Mouse (Mus musculus) liver, embryonic 14.5 days (tissue): ENCODE measurements around the gene Foxf2. TPM values are rescaled to one million over a fixed set of nuclear protein-coding genes. Genes with fewer than 3 reads are reported as not detected.

Experiments used
- ATAC-seq: fragments of 200-750 bp; cut with Nextera tagmentation; 2 replicates; pipeline ENCODE4 v1.8.0; 2017; ENCODE audit warnings: moderate number of reproducible peaks, mild to moderate bottlenecking, moderate library complexity; ENCODE audit not compliant: insufficient read depth
- DNase-seq, 3 experiments: peaks; one replicate each; pipeline ENCODE4 v3.0.0-alpha.2; 2012 to 2013; ENCODE audit warnings: low read depth in 3 of 3, low spot score in 3 of 3
- H3K27ac ChIP-seq: fragments of 300-500 bp; sonication (generic); 2 replicates; pipeline ENCODE4 v1.5.1; 2014; ENCODE audit warnings: moderate library complexity, mild to moderate bottlenecking, control low read depth, inconsistent platforms
- H3K27me3 ChIP-seq: fragments of 300-500 bp; sonication (generic); 2 replicates; pipeline ENCODE4 v1.6.1; 2014; ENCODE audit warnings: mild to moderate bottlenecking, low read length, moderate library complexity; ENCODE audit not compliant: control insufficient read depth, insufficient read depth
- H3K36me3 ChIP-seq: fragments of 300-500 bp; sonication (generic); replicated peaks from 2 replicates; pipeline ENCODE4 v1.6.1; 2014; ENCODE audit warnings: low read depth; ENCODE audit not compliant: control insufficient read depth, insufficient read depth
- H3K4me1 ChIP-seq, 2 experiments: fragments of 200-500 bp in 1 of 2; fragments of 300-500 bp in 1 of 2; sonication (generic) in 1 of 2; replicated peaks; 2 replicates each; pipeline ENCODE4 v1.6.1; 2012 to 2014; ENCODE audit warnings: antibody characterized with exemption in 1 of 2, inconsistent platforms in 1 of 2, low read length in 1 of 2; ENCODE audit not compliant: control insufficient read depth in 2 of 2, insufficient read depth in 2 of 2
- H3K4me2 ChIP-seq: fragments of 300-500 bp; sonication (generic); 2 replicates; pipeline ENCODE4 v1.6.1; 2014; ENCODE audit warnings: low read depth, mild to moderate bottlenecking, control low read depth, moderate library complexity
- H3K4me3 ChIP-seq, 2 experiments: fragments of 200-500 bp in 1 of 2; fragments of 300-500 bp in 1 of 2; sonication (generic) in 1 of 2; 2 replicates each; pipeline ENCODE4 v1.5.1; 2012 to 2014; ENCODE audit warnings: low read depth in 2 of 2, low read length in 2 of 2, mild to moderate bottlenecking in 2 of 2, control low read depth in 1 of 2, inconsistent platforms in 1 of 2, moderate library complexity in 1 of 2; ENCODE audit not compliant: insufficient read depth in 1 of 2
- H3K9ac ChIP-seq: fragments of 300-500 bp; sonication (generic); replicated peaks from 2 replicates; pipeline ENCODE4 v1.6.1; 2014; ENCODE audit warnings: mild to moderate bottlenecking, control low read depth, moderate library complexity
- H3K9me3 ChIP-seq: fragments of 300-500 bp; sonication (generic); 2 replicates; pipeline ENCODE4 v1.6.1; 2016; ENCODE audit warnings: low read length, mixed read lengths; ENCODE audit not compliant: control insufficient read depth
- CTCF ChIP-seq: IDR thresholded peaks from 2 replicates; pipeline ENCODE4 v1.5.1; 2016; ENCODE audit warnings: antibody characterized with exemption, low read depth, control low read depth
- EP300 ChIP-seq: IDR thresholded peaks from 2 replicates; pipeline ENCODE4 v1.6.1; 2016; ENCODE audit warnings: antibody characterized with exemption, low read depth
- WGBS: fragments of 180-500 bp; shearing (Covaris S2); extraction: QIAGEN DNeasy Blood & Tissue Kit; methylation state at CpG from one replicate; pipeline ENCODE4 v1.1.7; 2014; ENCODE audit not compliant: insufficient replicate concordance; 5-methylcytosine and 5-hydroxymethylcytosine counted together
- microRNA-seq: library from miRNA; unstranded; fragments of <30 nt; microRNA quantifications from one replicate; pipeline ENCODE4, GENCODE M21; 2016
- polyA plus RNA-seq, 2 experiments: library from polyadenylated mRNA; depleted of rRNA in 1 of 2; stranded (reverse) in 1 of 2; unstranded in 1 of 2; fragments of >200 nt; fragmentation: Nextera tagmentation in 1 of 2; extraction: Ambion mirVana in 1 of 2; gene quantifications; 2 replicates each; pipeline versions ENCODE4 v1.2.1 to v1.2.3; 2012 to 2014

Foxf2 gene
- polyA plus RNA-seq, 2 experiments, result 0.09 TPM; not detected in 1

DNA sequence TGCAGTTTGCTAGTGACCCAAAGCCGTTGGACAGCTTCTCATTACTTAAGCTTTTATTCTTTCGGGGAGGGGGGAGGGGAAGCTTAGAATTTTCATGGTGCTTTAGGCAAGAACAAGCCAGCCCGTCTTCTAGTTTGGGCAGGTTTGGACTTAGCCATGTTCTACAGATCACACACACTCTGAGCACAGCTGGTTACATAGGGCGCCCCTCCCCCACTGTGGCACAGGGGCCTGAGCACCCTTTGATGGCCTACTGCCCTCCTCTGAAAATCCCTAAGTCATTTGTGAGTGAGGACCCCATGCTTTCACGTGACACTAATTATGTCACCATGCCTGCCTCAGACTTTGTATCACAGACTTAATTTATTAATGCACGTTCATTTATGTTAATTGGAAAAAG is 35.6 kb downstream of the Foxf2 start:
- H3K9me3 ChIP-seq, result no peaks in the 10 kb centered on the region
- 49% methylated on average over 6 of the region's 6 CpGs for WGBS
- TF ChIP-seq CTCF, result no peak

DNA sequence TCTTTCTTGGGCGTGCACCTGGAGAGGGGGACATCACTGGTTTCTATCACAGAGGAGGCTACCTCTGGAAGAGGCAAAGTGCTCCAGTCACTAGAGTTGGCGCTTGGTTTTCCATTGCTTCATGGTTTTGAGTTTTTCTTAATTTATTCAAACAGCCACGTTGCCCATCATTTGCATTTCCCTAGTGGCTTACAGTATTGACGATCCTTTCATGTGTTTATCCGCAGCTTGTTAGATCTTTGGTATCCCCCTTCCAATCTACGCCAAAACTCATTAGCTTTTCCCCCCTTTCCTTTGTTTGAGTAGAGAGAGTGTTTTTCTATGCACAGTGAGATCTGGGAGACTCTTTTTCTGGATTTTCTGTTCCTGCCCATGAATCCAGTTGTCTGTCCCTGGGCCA is 39.8 kb downstream of the Foxf2 start:
- 61% methylated on average over 6 of the region's 6 CpGs for WGBS
- Histone ChIP-seq H3K4me2 (no peak overlapping the region), H3K27me3 (no peaks in the 10 kb centered on the region), H3K4me1 (no peaks in the 10 kb centered on the region), H3K27ac (no peak overlapping the region), H3K9ac (no peak overlapping the region), H3K36me3 (no peaks in the 10 kb centered on the region), H3K9me3 (no peaks in the 10 kb centered on the region), H3K4me3 (no peak overlapping the region)
- DNase-seq (no peak), ATAC-seq (no peak)
- TF ChIP-seq CTCF, result no peak

More for the DNA sequence above, 35.6 kb downstream of the Foxf2 start:
- no peak overlapping the region for H3K27ac ChIP-seq
- H3K27me3 ChIP-seq, result no peaks in the 10 kb centered on the region
- no peak overlapping the region for H3K4me3 ChIP-seq
- DNase-seq (no peak), ATAC-seq (no peak)
- H3K4me1 ChIP-seq, result no peaks in the 10 kb centered on the region
- no peaks in the 10 kb centered on the region for H3K36me3 ChIP-seq
- no peak overlapping the region for H3K4me2 ChIP-seq
- H3K9ac ChIP-seq, result no peak overlapping the region

DNA sequence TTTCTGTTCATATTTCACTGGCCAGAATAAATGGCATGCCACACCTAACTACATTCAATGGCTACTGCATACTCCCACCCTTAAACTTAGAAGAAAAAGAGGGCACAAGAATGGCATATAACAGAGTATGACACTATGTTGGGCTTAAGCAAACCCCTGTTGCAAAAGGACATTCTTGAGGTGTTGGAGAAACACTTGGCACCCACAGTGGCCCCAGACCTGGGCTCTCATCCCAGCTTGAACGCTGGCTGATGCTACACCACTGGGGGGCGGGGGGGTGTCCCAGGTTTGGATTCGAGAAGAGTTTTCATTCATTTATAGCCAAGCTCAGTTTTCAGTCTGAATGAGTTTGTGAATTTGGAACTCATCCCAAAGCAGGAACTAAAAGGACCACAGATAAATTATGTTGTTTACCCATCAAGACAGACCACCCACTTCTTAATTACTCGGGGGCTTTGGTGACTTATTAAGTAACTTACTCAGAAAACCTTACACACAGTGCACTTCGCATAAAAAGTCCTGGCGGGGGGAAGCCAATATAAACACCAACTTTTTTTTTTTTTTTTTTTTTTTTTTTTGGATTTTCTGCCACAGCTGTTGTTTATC is 42.4 kb downstream of the Foxf2 start:
- WGBS, result 54% methylated on average over 6 of the region's 6 CpGs
- ATAC-seq, result no peak

DNA sequence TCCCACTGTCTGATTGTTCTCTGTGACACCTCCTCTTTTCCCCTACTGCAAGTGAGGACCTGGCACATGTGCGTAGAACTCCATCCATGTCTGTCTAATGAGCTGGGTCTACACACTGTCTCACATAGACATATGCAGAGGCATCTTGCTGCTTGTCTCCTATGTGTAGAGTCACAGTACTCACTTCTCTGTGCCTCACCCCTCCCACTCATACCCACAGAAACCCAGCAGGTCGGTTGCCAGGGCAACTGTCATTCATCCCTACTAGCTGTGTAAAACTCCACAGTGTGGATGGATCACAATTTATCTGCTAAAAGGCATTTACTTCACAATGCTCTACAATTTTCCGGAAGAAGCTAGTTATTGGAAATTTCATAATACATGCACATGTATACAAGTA is 46.5 kb downstream of the Foxf2 start:
- Histone ChIP-seq H3K9me3 (no peaks in the 10 kb centered on the region), H3K36me3 (no peaks in the 10 kb centered on the region), H3K27me3 (no peaks in the 10 kb centered on the region), H3K9ac (no peak overlapping the region), H3K4me2 (no peak overlapping the region), H3K4me3 (no peak overlapping the region), H3K27ac (no peak overlapping the region), H3K4me1 (no peaks in the 10 kb centered on the region)
- WGBS, result 57% methylated on average over 3 of the region's 3 CpGs
- no peak for TF ChIP-seq CTCF
- no peak for TF ChIP-seq EP300
- ATAC-seq (no peak), DNase-seq (no peak)

More for the DNA sequence above, 42.4 kb downstream of the Foxf2 start:
- no peaks in the 10 kb centered on the region for H3K9me3 ChIP-seq
- no peak overlapping the region for H3K4me2 ChIP-seq
- no peak overlapping the region for H3K27ac ChIP-seq
- DNase-seq, result no peak
- H3K4me1 ChIP-seq, result no peaks in the 10 kb centered on the region
- H3K36me3 ChIP-seq, result no peaks in the 10 kb centered on the region
- no peak overlapping the region for H3K9ac ChIP-seq
- no peaks in the 10 kb centered on the region for H3K27me3 ChIP-seq
- H3K4me3 ChIP-seq, result no peak overlapping the region
- TF ChIP-seq CTCF, result no peak
- no peak for TF ChIP-seq EP300

Small RNA genes within 50 kb of the gene (microRNA-seq; reads per million reads assigned to microRNA genes)
- gene Gm27516, result not detected

Other genes with a start within 250 kb of the Foxf2 start
- 0.39 and 0.40 TPM in 2 replicates for gene Foxq1, start 69.7 kb upstream of the Foxf2 start, polyA plus RNA-seq (2012; rRNA removed)
- 0.50 and 0.54 TPM in 2 replicates for gene Foxq1, start 69.7 kb upstream of the Foxf2 start, polyA plus RNA-seq (2014; fragmentation: Nextera tagmentation; extraction: Ambion mirVana)
- 0.04 and 0.06 TPM in 2 replicates for gene A530084C06Rik, start 66.5 kb upstream of the Foxf2 start, polyA plus RNA-seq (2012; rRNA removed)
- not detected in 2 replicates for gene A530084C06Rik, start 66.5 kb upstream of the Foxf2 start, polyA plus RNA-seq (2014; fragmentation: Nextera tagmentation; extraction: Ambion mirVana)
- 0.01 and 0.02 TPM in 2 replicates for gene Foxc1, start 180.8 kb downstream of the Foxf2 start, polyA plus RNA-seq (2012; rRNA removed)
- 0.01 TPM in 1 of 2 replicates, not detected in the other for gene Foxc1, start 180.8 kb downstream of the Foxf2 start, polyA plus RNA-seq (2014; fragmentation: Nextera tagmentation; extraction: Ambion mirVana)